Mouse (Mus musculus): Measurements from ENCODE around the gene Uso1.

Uso1 gene

GRCm38 (mm10) chr5:92240769-92241168 lies 103.0 kb downstream of the Uso1 start:
- DNase-seq (ENCODE audit: low spot score): no peak

- no peak for DNase-seq (ENCODE audit: low spot score)
Observed at GRCm38 (mm10) chr5:92244900-92245299, 107.2 kb downstream of the Uso1 start.

GRCm38 (mm10) chr5:92245483-92245882 lies 107.7 kb downstream of the Uso1 start:
- DNase-seq (ENCODE audit: low spot score): no peak

GRCm38 (mm10) chr5:92248614-92249013 lies 110.9 kb downstream of the Uso1 start:
- DNase-seq (ENCODE audit: low spot score): no peak

GRCm38 (mm10) chr5:92252031-92252430 lies 114.3 kb downstream of the Uso1 start:
- DNase-seq (ENCODE audit: low spot score): no peak

Measured in left cerebral cortex, adult 11 months (tissue).